Mouse (Mus musculus) heart, postnatal 0 days (tissue): ENCODE measurements around the gene Cdkn1c.

Experiments used
- CTCF ChIP-seq: IDR thresholded peaks from 2 replicates; pipeline ENCODE4 v1.5.1; 2016; ENCODE audit warnings: antibody characterized with exemption, control low read depth, low read depth
- EP300 ChIP-seq: IDR thresholded peaks from 2 replicates; pipeline ENCODE4 v1.6.1; 2016; ENCODE audit warnings: antibody characterized with exemption, low read depth

- no peak for TF ChIP-seq CTCF
- no peak for TF ChIP-seq EP300
These were observed 14.0 kb upstream of the Cdkn1c start for GRCm38 (mm10) chr7:143474811-143475210.
